1 mouse cellular context compared by ENCODE assay signal in the genomic region with DNA sequence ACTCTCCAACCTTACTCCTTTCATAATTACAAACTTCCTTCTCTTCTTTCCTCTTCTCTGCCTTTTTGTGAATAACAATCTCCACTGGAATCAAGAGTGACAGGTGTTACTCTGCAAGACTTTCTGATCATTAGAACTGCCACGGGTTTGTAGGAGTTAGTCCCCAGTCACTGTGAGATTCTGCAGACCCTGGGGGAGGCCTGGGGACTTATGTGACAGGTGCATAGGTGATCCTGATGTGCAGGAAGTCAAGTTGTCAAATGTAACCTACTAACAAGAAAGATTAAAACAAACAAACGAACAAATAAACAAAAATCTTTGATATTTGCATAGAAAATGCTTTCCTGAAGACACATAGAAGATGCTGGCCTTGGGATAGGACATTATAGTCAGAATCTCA.
TF ChIP-seq lines count a peak whose summit lies in the region.

No protein-coding gene starts in this region.

TF ChIP-seq in CH12.LX, 34 proteins besides CTCF, POLR2A, EP300 and RAD21 (continued from another document):
- TF ChIP-seq TCF12 (IDR thresholded peaks at IDR 0.05; ENCODE audit: low read depth, low read length), result no peak
- TF ChIP-seq USF1 (IDR thresholded peaks at IDR 0.05; ENCODE audit: low read depth, low read length), result no peak
- no peak for TF ChIP-seq ETS1 (conservative IDR thresholded peaks at IDR 0.05; ENCODE audit: low read depth, low read length)
- TF ChIP-seq RCOR1 (conservative IDR thresholded peaks at IDR 0.05; ENCODE audit: low read depth, low read length), result no peak
- no peak for TF ChIP-seq NELFE (IDR thresholded peaks at IDR 0.05; ENCODE audit: low read depth, low read length)
